ENCODE assay signal across 31 mouse cellular contexts in genomic region chr7:123101295-123101694, GRCm38 (mm10).
"Had no signal": no experiment of that assay in that cellular context is flagged by ENCODE, and none has a peak within 500 bp of the region (broad histone marks: within the 10 kb centered on the region; RNA-seq: fewer than 3 reads in every experiment).

No protein-coding gene starts in this region.

- H3K4me1 ChIP-seq: liver, embryonic 12.5 days; liver, embryonic 13.5 days; megakaryocyte, embryonic 14.5 days; neural tube, embryonic 12.5 days had no signal

- ATAC-seq: liver, embryonic 12.5 days; liver, postnatal 0 days; lung, postnatal 0 days; midbrain, embryonic 13.5 days; midbrain, embryonic 15.5 days; midbrain, embryonic 16.5 days had no signal

- H3K36me3 ChIP-seq: limb, embryonic 12.5 days; limb, embryonic 13.5 days; limb, embryonic 15.5 days; liver, embryonic 12.5 days; liver, embryonic 13.5 days; liver, embryonic 15.5 days; lung, embryonic 15.5 days; midbrain, embryonic 10.5 days; midbrain, embryonic 12.5 days; midbrain, embryonic 13.5 days; midbrain, embryonic 15.5 days; neural tube, embryonic 12.5 days had no signal

- H3K9ac ChIP-seq: limb, embryonic 12.5 days; limb, embryonic 13.5 days; limb, embryonic 15.5 days; liver, embryonic 12.5 days; liver, embryonic 13.5 days; liver, embryonic 14.5 days; liver, embryonic 15.5 days; liver, postnatal 0 days; lung, embryonic 14.5 days; lung, embryonic 15.5 days; midbrain, embryonic 12.5 days; midbrain, embryonic 13.5 days; midbrain, embryonic 15.5 days; neural tube, embryonic 12.5 days had no signal

- H3K27me3 ChIP-seq: limb, embryonic 12.5 days; limb, embryonic 13.5 days; limb, embryonic 15.5 days; liver, embryonic 12.5 days; liver, embryonic 13.5 days; liver, embryonic 15.5 days; lung, embryonic 15.5 days; midbrain, embryonic 12.5 days; midbrain, embryonic 13.5 days; midbrain, embryonic 15.5 days; neural tube, embryonic 12.5 days had no signal

- H3K4me2 ChIP-seq: limb, embryonic 12.5 days; limb, embryonic 13.5 days; limb, embryonic 15.5 days; liver, embryonic 11.5 days; liver, embryonic 12.5 days; liver, embryonic 13.5 days; liver, embryonic 15.5 days; lung, embryonic 14.5 days; lung, embryonic 15.5 days; midbrain, embryonic 11.5 days; midbrain, embryonic 12.5 days; midbrain, embryonic 13.5 days; midbrain, embryonic 15.5 days; neural tube, embryonic 12.5 days had no signal

- H3K27ac ChIP-seq: limb, embryonic 12.5 days; limb, embryonic 13.5 days; limb, embryonic 15.5 days; liver, embryonic 12.5 days; liver, embryonic 13.5 days; liver, embryonic 14.5 days; liver, embryonic 15.5 days; lung, embryonic 15.5 days; macrophage; midbrain, embryonic 10.5 days; midbrain, embryonic 12.5 days; midbrain, embryonic 13.5 days; midbrain, embryonic 15.5 days; neural tube, embryonic 12.5 days had no signal

- H3K9me3 ChIP-seq: limb, embryonic 12.5 days; limb, embryonic 15.5 days; liver, embryonic 12.5 days; liver, embryonic 13.5 days; liver, embryonic 15.5 days; lung, embryonic 15.5 days; midbrain, embryonic 10.5 days; midbrain, embryonic 12.5 days; midbrain, embryonic 13.5 days; midbrain, embryonic 15.5 days; neural tube, embryonic 12.5 days had no signal

- DNase-seq: left cerebral cortex, postnatal 4 days; liver; liver, embryonic 13.5 days; liver, postnatal 0 days; lung, adult 18-20 months; lung, adult 2 months; lung, embryonic 14.5 days; lung, postnatal 10 days; lung, postnatal 14 days; lung, postnatal 36 days; lung, postnatal 4 days; midbrain, embryonic 14.5 days had no signal

- H3K4me3 ChIP-seq: limb, embryonic 12.5 days; limb, embryonic 13.5 days; limb, embryonic 15.5 days; liver, embryonic 12.5 days; liver, embryonic 13.5 days; liver, embryonic 15.5 days; lung, embryonic 15.5 days; megakaryocyte, embryonic 14.5 days; midbrain, embryonic 10.5 days; midbrain, embryonic 12.5 days; midbrain, embryonic 13.5 days; midbrain, embryonic 15.5 days; myocyte; neural tube, embryonic 12.5 days had no signal
